Mouse (Mus musculus): Measurements from ENCODE around the gene Nectin4. TPM values are rescaled to one million over a fixed set of nuclear protein-coding genes. Genes with fewer than 3 reads are reported as not detected.

Gene Nectin4
- total and polyA plus RNA-seq, 2 experiments from 2014 or later, result 4.7 to 4.8 TPM

- Histone ChIP-seq H3K4me1 (ENCODE audit: insufficient read depth, low read length) (no peaks in the 10 kb centered on the region), H3K4me2 (ENCODE audit: low read depth, low read length, poor library complexity, severe bottlenecking) (no peak overlapping the region), H3K9me3 (ENCODE audit: low read length) (peaks cover 7% of the 10 kb centered on the region; the same call in 1 of the 2 replicates), H3K4me3 (ENCODE audit: low read depth, low read length) (no peak overlapping the region), H3K9ac (replicated peaks; ENCODE audit: low read length, poor library complexity, severe bottlenecking) (no peak overlapping the region), H3K27me3 (ENCODE audit: insufficient read depth, low read length) (no peaks in the 10 kb centered on the region), H3K27ac (ENCODE audit: low read depth, low read length) (no peak overlapping the region), H3K36me3 (ENCODE audit: insufficient read depth, low read length) (no peaks in the 10 kb centered on the region)
- no peak for TF ChIP-seq CTCF (IDR thresholded peaks at IDR 0.05)
- ATAC-seq (ENCODE audit: low FRiP score), result no peak
- WGBS, result 99% methylated on average over 2 of the region's 2 CpGs
- DNase-seq (ENCODE audit: low spot score), result no peak
These were observed 20.7 kb upstream of the Nectin4 start for GRCm38 (mm10) chr1:171349210-171349609.

GRCm38 (mm10) chr1:171355812-171356340, 14.0 kb upstream of the Nectin4 start:
- peaks cover 14% of the 10 kb centered on the region for H3K36me3 ChIP-seq (ENCODE audit: insufficient read depth, low read length)
- H3K4me1 ChIP-seq (ENCODE audit: insufficient read depth, low read length), result no peaks in the 10 kb centered on the region
- H3K4me2 ChIP-seq (ENCODE audit: low read depth, low read length, poor library complexity, severe bottlenecking), result no peak overlapping the region
- H3K27me3 ChIP-seq (ENCODE audit: insufficient read depth, low read length), result no peaks in the 10 kb centered on the region
- DNase-seq (ENCODE audit: low spot score) (no peak), ATAC-seq (ENCODE audit: low FRiP score) (no peak)
- H3K27ac ChIP-seq (ENCODE audit: low read depth, low read length), result no peak overlapping the region
- no peak overlapping the region for H3K9ac ChIP-seq (replicated peaks; ENCODE audit: low read length, poor library complexity, severe bottlenecking)
- 82% methylated on average over 5 of the region's 5 CpGs for WGBS
- peak; percentile 61 for TF ChIP-seq CTCF (IDR thresholded peaks at IDR 0.05)
- peaks cover 3% of the 10 kb centered on the region; the same call in 1 of the 2 replicates for H3K9me3 ChIP-seq (ENCODE audit: low read length)
- no peak overlapping the region for H3K4me3 ChIP-seq (ENCODE audit: low read depth, low read length)

GRCm38 (mm10) chr1:171356814-171357213, 13.1 kb upstream of the Nectin4 start:
- Histone ChIP-seq H3K36me3 (ENCODE audit: insufficient read depth, low read length) (peaks cover 14% of the 10 kb centered on the region), H3K9me3 (ENCODE audit: low read length) (peaks cover 3% of the 10 kb centered on the region; the same call in 1 of the 2 replicates), H3K4me3 (ENCODE audit: low read depth, low read length) (no peak overlapping the region), H3K4me2 (ENCODE audit: low read depth, low read length, poor library complexity, severe bottlenecking) (no peak overlapping the region), H3K27ac (ENCODE audit: low read depth, low read length) (no peak overlapping the region), H3K27me3 (ENCODE audit: insufficient read depth, low read length) (no peaks in the 10 kb centered on the region), H3K9ac (replicated peaks; ENCODE audit: low read length, poor library complexity, severe bottlenecking) (no peak overlapping the region), H3K4me1 (ENCODE audit: insufficient read depth, low read length) (0 out of 2 replicates have a peak, but pooled peaks cover 4% of the 10 kb centered on the region)
- DNase-seq (ENCODE audit: low spot score) (no peak), ATAC-seq (ENCODE audit: low FRiP score) (no peak)
- 93% methylated on average over 2 of the region's 2 CpGs for WGBS
- TF ChIP-seq CTCF (IDR thresholded peaks at IDR 0.05), result no peak

GRCm38 (mm10) chr1:171358421-171358820, 11.5 kb upstream of the Nectin4 start:
- DNase-seq (ENCODE audit: low spot score) (peak; percentile 74), ATAC-seq (ENCODE audit: low FRiP score) (no peak)
- 76% methylated on average over 4 of the region's 4 CpGs for WGBS
- Histone ChIP-seq H3K27me3 (ENCODE audit: insufficient read depth, low read length) (no peaks in the 10 kb centered on the region), H3K4me2 (ENCODE audit: low read depth, low read length, poor library complexity, severe bottlenecking) (no peak overlapping the region), H3K27ac (ENCODE audit: low read depth, low read length) (no peak overlapping the region), H3K9me3 (ENCODE audit: low read length) (peaks cover 3% of the 10 kb centered on the region; the same call in 1 of the 2 replicates), H3K36me3 (ENCODE audit: insufficient read depth, low read length) (peaks cover 14% of the 10 kb centered on the region), H3K4me1 (ENCODE audit: insufficient read depth, low read length) (0 out of 2 replicates have a peak, but pooled peaks cover 4% of the 10 kb centered on the region), H3K4me3 (ENCODE audit: low read depth, low read length) (no peak overlapping the region), H3K9ac (replicated peaks; ENCODE audit: low read length, poor library complexity, severe bottlenecking) (no peak overlapping the region)
- TF ChIP-seq CTCF (IDR thresholded peaks at IDR 0.05), result peak; percentile 84

- WGBS, result 8% methylated on average over 26 of the region's 26 CpGs
- ATAC-seq (ENCODE audit: low FRiP score) (peak; percentile 48; the same call in 1 of the 2 replicates), DNase-seq (ENCODE audit: low spot score) (no peak)
- peak overlapping the region; percentile 77 for H3K27ac ChIP-seq (ENCODE audit: low read depth, low read length)
- H3K4me2 ChIP-seq (ENCODE audit: low read depth, low read length, poor library complexity, severe bottlenecking), result peak overlapping the region; percentile 83
- peak overlapping the region; percentile 50 for H3K4me3 ChIP-seq (ENCODE audit: low read depth, low read length)
- H3K27me3 ChIP-seq (ENCODE audit: insufficient read depth, low read length), result no peaks in the 10 kb centered on the region
- peak overlapping the region; percentile 68 for H3K9ac ChIP-seq (replicated peaks; ENCODE audit: low read length, poor library complexity, severe bottlenecking)
- H3K4me1 ChIP-seq (ENCODE audit: insufficient read depth, low read length), result 0 out of 2 replicates have a peak, but pooled peaks cover 4% of the 10 kb centered on the region
- TF ChIP-seq CTCF (IDR thresholded peaks at IDR 0.05), result no peak
- peaks cover 3% of the 10 kb centered on the region; the same call in 1 of the 2 replicates for H3K9me3 ChIP-seq (ENCODE audit: low read length)
- peaks cover 14% of the 10 kb centered on the region for H3K36me3 ChIP-seq (ENCODE audit: insufficient read depth, low read length)
These were observed 9.6 kb upstream of the Nectin4 start for GRCm38 (mm10) chr1:171360253-171360652.

GRCm38 (mm10) chr1:171360656-171361055, 9.2 kb upstream of the Nectin4 start, which contains the start of gene Klhdc9:
Gene Klhdc9, minus strand, starts transcription at chr1:171360798.
- Histone ChIP-seq H3K9me3 (ENCODE audit: low read length) (peaks cover 3% of the 10 kb centered on the region; the same call in 1 of the 2 replicates), H3K36me3 (ENCODE audit: insufficient read depth, low read length) (peaks cover 14% of the 10 kb centered on the region), H3K4me1 (ENCODE audit: insufficient read depth, low read length) (0 out of 2 replicates have a peak, but pooled peaks cover 4% of the 10 kb centered on the region), H3K4me3 (ENCODE audit: low read depth, low read length) (peak within 1 kb of the TSS; percentile 50), H3K27me3 (ENCODE audit: insufficient read depth, low read length) (no peaks in the 10 kb centered on the region), H3K9ac (replicated peaks; ENCODE audit: low read length, poor library complexity, severe bottlenecking) (peak within 1 kb of the TSS; percentile 71), H3K27ac (ENCODE audit: low read depth, low read length) (peak within 1 kb of the TSS; percentile 77), H3K4me2 (ENCODE audit: low read depth, low read length, poor library complexity, severe bottlenecking) (peak within 1 kb of the TSS; percentile 83)
- TF ChIP-seq CTCF (IDR thresholded peaks at IDR 0.05), result no peak
- ATAC-seq (ENCODE audit: low FRiP score), result peak; percentile 98
- DNase-seq (ENCODE audit: low spot score), result peak; percentile 99
- WGBS, result 2% methylated on average over 21 of the region's 21 CpGs
